Mouse (Mus musculus) right cerebral cortex, postnatal 10 days (tissue): ENCODE measurements at regions not wholly inside any gene's neighbourhood (a gene's known extent, or its start where the extent isn't known, plus 50 kb on each side); places are given as distances from the start of the nearest gene placed in this dataset.

Experiments
- DNase-seq, 2 experiments: peaks; one replicate each; pipeline ENCODE4 v3.0.0; 2021; ENCODE audit warnings: low spot score in 2 of 2

GRCm38 (mm10) chr2:73987441-73988105 lies 76.4 kb upstream of the Atp5g3 start:
- peak; percentile 55 to 77 for DNase-seq

- no peak for DNase-seq
Observed at GRCm38 (mm10) chr2:73985911-73986250, 74.8 kb upstream of the Atp5g3 start.

DNA sequence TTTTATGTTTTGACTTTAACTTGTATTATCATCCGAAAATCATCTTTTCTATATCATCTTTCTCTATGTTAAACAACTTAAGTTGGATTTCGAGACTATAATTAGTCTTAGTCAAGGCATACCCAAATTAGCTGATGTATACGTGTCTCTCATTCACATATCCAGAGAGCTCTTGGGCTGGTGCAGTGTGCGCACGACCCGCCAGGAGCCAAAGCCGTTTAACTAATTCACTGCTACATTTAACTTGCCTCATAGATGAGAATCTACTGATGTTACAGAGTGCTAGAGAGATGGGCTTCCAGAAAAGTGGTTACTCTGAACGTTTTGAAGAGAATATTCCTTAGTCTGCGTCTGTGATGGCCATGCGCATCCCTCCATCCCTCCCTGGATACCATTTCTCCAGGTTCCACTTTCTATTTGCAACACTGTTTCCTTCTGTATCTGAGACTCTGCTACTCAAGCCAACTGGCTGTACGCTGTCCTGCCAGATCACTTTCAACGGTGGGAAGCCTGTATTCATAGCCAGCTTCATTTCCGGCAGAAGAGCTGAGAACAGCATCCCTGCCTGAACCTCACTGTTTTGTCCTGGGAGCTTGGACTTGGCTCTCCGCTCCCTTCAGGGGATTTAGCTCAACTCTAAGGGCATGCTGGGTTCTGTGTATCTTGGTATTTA lies 74.2 kb upstream of the Atp5g3 start:
- no peak for DNase-seq

GRCm38 (mm10) chr2:73983166-73983565 lies 72.0 kb upstream of the Atp5g3 start:
- no peak for DNase-seq

DNA sequence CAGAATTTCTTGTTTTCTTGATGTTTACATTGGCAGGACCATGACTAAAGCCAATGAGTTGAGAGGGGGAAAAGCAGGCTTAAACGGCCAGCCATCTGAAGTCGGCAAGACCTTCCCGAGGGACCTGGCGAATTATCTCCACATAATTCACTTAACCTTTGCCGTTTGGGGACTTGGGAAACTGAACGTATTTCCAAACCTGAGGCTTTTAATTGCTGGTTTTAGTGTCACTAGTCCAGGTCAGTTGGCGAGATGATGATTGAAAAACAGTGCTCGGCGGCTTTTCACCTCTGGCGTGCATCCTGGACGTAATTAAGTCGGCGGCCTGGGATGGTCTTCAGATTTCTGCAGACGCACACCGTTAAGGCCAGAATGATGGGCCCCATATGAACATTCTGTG lies 66.9 kb upstream of the Atp5g3 start:
- DNase-seq: no peak

DNA sequence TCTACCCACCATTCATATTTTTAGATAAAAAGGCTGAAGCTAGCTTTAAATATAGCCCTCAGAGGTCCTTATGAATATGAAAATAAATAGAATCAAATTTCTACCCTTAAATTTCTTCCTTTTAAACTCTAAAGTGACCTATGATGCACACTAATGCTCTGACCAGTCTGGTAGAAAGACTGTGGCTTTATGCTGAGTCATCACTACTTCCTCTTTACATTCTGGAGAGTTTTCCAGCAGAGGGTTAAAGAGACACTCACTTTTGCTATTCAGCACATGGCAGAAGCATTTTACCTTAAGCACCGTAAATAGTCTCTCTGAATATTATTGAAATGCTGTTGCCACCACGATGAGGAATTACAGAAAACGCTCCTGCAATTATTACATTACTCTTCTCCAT lies 62.6 kb upstream of the Atp5g3 start:
- DNase-seq: no peak

DNA sequence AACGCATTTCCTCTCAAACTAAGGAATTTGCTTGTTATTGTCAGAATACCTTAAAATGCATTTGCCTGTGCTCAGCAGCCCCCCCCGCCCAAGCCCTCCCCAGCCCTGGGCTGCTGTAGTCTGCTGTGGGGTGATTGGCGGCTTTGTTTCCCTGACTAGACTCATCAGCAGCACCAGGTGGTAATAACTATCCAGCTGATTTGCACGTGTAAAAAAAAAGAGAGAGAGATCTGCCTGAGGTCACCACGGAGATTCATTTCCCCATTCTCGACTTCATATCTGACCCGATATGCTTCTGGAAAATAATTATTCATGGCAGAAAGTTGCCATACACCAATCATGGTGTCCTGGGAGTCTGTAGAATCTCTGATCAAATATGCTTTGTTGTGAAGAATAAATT lies 56.5 kb upstream of the Atp5g3 start:
- no peak for DNase-seq

DNA sequence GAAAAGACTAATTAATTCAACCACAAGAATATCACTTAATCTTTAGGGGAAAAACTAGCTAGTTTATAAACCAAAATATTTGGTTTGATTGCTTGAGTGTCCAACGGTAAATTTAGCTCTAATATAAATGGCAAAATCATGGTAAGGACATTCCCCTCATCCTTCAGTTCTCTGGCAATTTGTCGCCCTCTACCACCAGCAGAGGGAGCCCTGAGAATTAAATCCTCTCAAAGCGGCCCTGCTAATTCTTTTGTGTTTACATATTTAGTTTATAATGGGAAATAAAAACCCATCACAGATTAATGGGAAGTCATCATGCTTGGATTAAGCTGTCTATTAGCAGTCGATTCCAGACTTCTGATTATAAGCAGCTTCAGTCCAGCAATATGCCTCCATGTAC lies 54.5 kb upstream of the Atp5g3 start:
- peak; percentile 34 to 70 for DNase-seq
